Mouse (Mus musculus) forebrain, embryonic 16.5 days (tissue): ENCODE results near the gene D430041D05Rik. TPM values are rescaled to one million over a fixed set of nuclear protein-coding genes. Genes with fewer than 3 reads are reported as not detected.

ENCODE experiments used
- ATAC-seq: fragments of 200-750 bp; cut with Nextera tagmentation; 2 replicates; pipeline ENCODE4 v1.8.0; 2017; ENCODE audit warnings: mild to moderate bottlenecking, moderate library complexity
- H3K27ac ChIP-seq: fragments of 300-500 bp; sonication (generic); 2 replicates; pipeline ENCODE4 v1.5.1; 2014; ENCODE audit warnings: low read length, control low read depth
- H3K27me3 ChIP-seq: fragments of 300-500 bp; sonication (generic); replicated peaks from 2 replicates; pipeline ENCODE4 v1.6.1; 2014; ENCODE audit warnings: low read length; ENCODE audit not compliant: control insufficient read depth, insufficient read depth
- H3K36me3 ChIP-seq: fragments of 300-500 bp; sonication (generic); 2 replicates; pipeline ENCODE4 v1.6.1; 2014; ENCODE audit not compliant: control insufficient read depth, insufficient read depth
- H3K4me1 ChIP-seq: fragments of 300-500 bp; sonication (generic); replicated peaks from 2 replicates; pipeline ENCODE4 v1.6.1; 2014; ENCODE audit warnings: low read length; ENCODE audit not compliant: control insufficient read depth, insufficient read depth
- H3K4me2 ChIP-seq: fragments of 300-500 bp; sonication (generic); 2 replicates; pipeline ENCODE4 v1.6.1; 2014; ENCODE audit warnings: mild to moderate bottlenecking, low read length, control low read depth
- H3K4me3 ChIP-seq: fragments of 300-500 bp; sonication (generic); replicated peaks from 2 replicates; pipeline ENCODE4 v1.5.1; 2014; ENCODE audit warnings: mild to moderate bottlenecking, low read length, control low read depth
- H3K9ac ChIP-seq: fragments of 300-500 bp; sonication (generic); replicated peaks from 2 replicates; pipeline ENCODE4 v1.6.1; 2014; ENCODE audit warnings: low read depth, low read length, control low read depth
- H3K9me3 ChIP-seq: fragments of 300-500 bp; sonication (generic); 2 replicates; pipeline ENCODE4 v1.6.1; 2016; ENCODE audit warnings: low read length; ENCODE audit not compliant: control insufficient read depth
- WGBS: fragments of 180-500 bp; shearing (Covaris S2); extraction: QIAGEN DNeasy Blood & Tissue Kit; methylation state at CpG from one replicate; pipeline ENCODE4 v1.1.7; 2014; 5-methylcytosine and 5-hydroxymethylcytosine counted together
- polyA plus RNA-seq: library from polyadenylated mRNA; unstranded; fragments of >200 nt; fragmentation: Nextera tagmentation; extraction: Ambion mirVana; gene quantifications from 2 replicates; pipeline ENCODE4 v1.2.1, GENCODE M21; 2015

The D430041D05Rik gene
- polyA plus RNA-seq, 1 experiment from 2014 or later: 14.9 TPM

DNA sequence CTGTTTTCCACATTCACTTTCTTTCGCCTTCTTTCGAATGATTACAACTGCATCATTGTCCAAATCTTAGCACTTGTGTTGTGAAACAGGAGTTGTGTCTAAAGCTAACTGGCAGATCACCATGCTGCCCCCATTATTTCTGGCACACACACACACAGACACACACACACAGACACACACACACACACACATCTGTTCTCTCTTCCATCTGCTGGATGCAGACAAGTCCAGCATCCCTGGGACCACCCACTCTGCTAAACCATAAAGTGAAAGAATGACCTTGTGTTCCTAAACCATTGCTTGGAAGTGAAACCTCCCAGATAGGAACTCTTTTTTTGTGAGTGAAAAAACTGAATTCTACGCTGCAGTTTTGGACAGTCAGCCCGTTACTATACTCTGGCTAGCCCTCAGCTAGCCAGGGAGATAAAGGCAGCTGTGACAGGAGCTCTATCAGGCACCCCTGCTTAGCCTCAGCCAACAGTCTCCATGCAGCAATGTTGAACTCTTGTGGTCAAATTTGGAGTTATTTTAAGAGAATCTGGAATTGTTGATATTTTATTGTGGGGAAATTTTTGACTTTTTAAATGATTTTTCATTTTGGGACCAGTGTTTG lies 18.0 kb downstream of the D430041D05Rik start:
- Histone ChIP-seq H3K27ac (no peak overlapping the region), H3K9me3 (no peaks in the 10 kb centered on the region), H3K27me3 (no peaks in the 10 kb centered on the region), H3K9ac (no peak overlapping the region), H3K4me2 (no peak overlapping the region), H3K4me1 (0 out of 2 replicates have a peak, but pooled peaks cover 4% of the 10 kb centered on the region), H3K4me3 (no peak overlapping the region), H3K36me3 (no peaks in the 10 kb centered on the region)
- ATAC-seq: no peak
- WGBS: 64% methylated on average over 4 of the region's 4 CpGs

DNA sequence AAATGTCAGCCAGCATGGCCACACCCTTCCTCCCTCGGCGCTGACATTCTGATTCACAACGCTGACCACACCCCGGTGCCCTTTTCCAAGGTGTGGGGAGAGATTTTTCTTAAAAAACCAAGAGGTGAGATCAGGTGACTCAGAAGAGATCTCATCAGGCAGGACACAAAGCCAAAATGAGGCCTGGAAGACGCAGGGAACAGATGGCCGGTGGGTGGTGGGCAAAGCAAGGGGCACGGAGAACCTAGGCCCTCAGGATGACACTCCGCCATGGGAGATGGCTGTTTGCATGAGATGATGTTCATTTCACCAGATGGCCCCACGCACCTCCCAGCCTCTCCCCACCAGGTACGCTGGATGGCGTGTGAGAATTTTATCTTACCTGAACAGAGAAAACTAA lies 21.6 kb downstream of the D430041D05Rik start:
- 97% methylated on average over 11 of the region's 11 CpGs for WGBS
- no peak overlapping the region for H3K4me3 ChIP-seq
- no peak overlapping the region for H3K27ac ChIP-seq
- no peaks in the 10 kb centered on the region for H3K36me3 ChIP-seq
- H3K4me1 ChIP-seq: 0 out of 2 replicates have a peak, but pooled peaks cover 4% of the 10 kb centered on the region
- no peak overlapping the region for H3K4me2 ChIP-seq
- no peak overlapping the region for H3K9ac ChIP-seq
- ATAC-seq: no peak
- H3K27me3 ChIP-seq: no peaks in the 10 kb centered on the region
- no peaks in the 10 kb centered on the region for H3K9me3 ChIP-seq

DNA sequence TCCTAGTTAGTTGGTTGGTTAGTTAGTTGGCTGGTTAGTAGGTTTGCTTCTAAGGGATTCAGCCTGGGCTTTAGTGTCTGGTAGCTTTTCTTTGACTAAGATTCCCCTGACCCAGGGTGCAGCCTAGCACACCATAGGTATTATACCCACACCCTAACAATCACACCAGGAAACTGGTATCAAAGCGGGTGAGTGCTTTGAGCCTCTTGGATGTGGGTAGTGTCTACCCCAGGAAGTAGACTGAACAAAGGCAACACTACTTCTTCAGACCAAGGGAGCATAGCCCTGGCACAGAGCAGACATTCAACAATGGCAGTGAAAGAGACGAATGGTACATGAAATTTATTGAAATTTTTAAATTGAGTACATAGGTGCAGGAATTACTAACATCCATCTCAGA lies 24.9 kb downstream of the D430041D05Rik start:
- Histone ChIP-seq H3K27ac (no peak overlapping the region), H3K4me1 (no peaks in the 10 kb centered on the region), H3K4me2 (no peak overlapping the region), H3K9me3 (no peaks in the 10 kb centered on the region), H3K9ac (no peak overlapping the region), H3K4me3 (no peak overlapping the region), H3K27me3 (no peaks in the 10 kb centered on the region), H3K36me3 (no peaks in the 10 kb centered on the region)
- WGBS: 87% methylated on average over 2 of the region's 2 CpGs
- no peak for ATAC-seq

DNA sequence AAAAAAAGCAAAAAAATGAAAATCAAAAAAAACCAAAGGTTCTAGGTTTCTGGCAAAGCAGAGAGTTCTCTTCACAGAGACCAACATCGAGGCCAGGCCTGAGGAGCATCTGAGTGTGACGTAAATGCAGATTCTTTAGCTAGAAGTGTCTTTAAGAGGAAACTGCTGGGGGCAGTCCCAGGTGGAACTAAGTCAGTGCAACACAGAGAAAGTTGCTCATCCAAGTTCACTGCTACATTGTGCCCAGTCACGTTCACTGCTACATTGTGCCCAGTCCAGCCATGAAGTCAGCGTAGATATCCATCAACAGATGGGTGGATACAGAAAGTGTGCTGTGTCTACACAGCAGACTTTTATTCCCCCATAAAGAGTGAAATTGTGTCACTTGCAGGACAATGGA lies 27.2 kb downstream of the D430041D05Rik start:
- Histone ChIP-seq H3K27ac (no peak overlapping the region), H3K36me3 (no peaks in the 10 kb centered on the region), H3K4me1 (peaks cover 8% of the 10 kb centered on the region; the same call in 1 of the 2 replicates), H3K4me3 (no peak overlapping the region), H3K4me2 (no peak overlapping the region), H3K27me3 (no peaks in the 10 kb centered on the region), H3K9me3 (no peaks in the 10 kb centered on the region), H3K9ac (no peak overlapping the region)
- WGBS: 94% methylated on average over 4 of the region's 4 CpGs
- no peak for ATAC-seq

DNA sequence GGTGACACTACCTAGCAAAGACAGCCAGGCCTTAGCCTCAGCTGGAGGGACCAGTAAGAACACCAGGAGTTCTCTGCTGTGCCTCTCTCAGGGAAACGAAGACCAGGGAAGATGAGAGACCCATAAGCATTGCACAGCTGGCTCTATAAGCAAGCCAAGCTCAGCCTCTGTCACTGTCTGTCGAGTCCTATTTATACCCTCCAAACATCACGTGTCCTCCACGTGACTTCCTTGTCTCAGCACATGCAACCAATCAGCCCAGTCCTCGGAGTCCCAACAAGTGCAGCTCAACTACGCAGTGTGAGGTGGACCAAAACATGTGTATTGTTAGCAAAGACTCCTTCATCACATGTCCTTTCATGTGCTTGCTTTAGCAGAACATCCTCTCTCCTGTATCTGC lies 28.0 kb downstream of the D430041D05Rik start:
- peaks cover 8% of the 10 kb centered on the region; the same call in 1 of the 2 replicates for H3K4me1 ChIP-seq
- ATAC-seq: no peak
- 89% methylated on average over 6 of the region's 6 CpGs for WGBS
- H3K9ac ChIP-seq: no peak overlapping the region
- H3K27me3 ChIP-seq: no peaks in the 10 kb centered on the region
- no peak overlapping the region for H3K4me2 ChIP-seq
- no peak overlapping the region for H3K27ac ChIP-seq
- H3K4me3 ChIP-seq: no peak overlapping the region
- no peaks in the 10 kb centered on the region for H3K9me3 ChIP-seq
- no peaks in the 10 kb centered on the region for H3K36me3 ChIP-seq

DNA sequence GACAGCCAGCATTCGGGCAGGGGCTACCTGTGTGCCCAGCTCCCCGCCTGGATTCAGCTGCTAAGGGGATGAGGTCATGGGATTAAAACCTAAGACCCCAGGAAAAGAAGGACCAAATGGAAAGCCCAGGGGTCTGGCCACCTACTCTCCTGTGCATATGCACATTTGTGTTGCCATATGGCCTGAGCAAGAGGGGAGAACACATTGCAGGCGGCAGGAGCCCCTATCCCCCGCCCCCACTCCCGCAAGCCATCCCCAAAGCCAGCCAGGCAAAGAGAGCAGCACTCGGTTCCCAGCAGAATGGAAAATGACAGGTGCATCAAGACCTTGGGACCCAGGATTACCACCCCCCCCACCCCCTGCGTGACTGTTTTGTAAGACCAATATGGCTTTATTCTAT lies 31.5 kb downstream of the D430041D05Rik start:
- H3K9ac ChIP-seq: no peak overlapping the region
- peaks cover 8% of the 10 kb centered on the region; the same call in 1 of the 2 replicates for H3K4me1 ChIP-seq
- no peak overlapping the region for H3K4me2 ChIP-seq
- ATAC-seq: peak; percentile 52; the same call in 1 of the 2 replicates
- H3K4me3 ChIP-seq: no peak overlapping the region
- 13% methylated on average over 7 of the region's 7 CpGs for WGBS
- H3K36me3 ChIP-seq: no peaks in the 10 kb centered on the region
- no peaks in the 10 kb centered on the region for H3K27me3 ChIP-seq
- H3K27ac ChIP-seq: no peak overlapping the region
- no peaks in the 10 kb centered on the region for H3K9me3 ChIP-seq

DNA sequence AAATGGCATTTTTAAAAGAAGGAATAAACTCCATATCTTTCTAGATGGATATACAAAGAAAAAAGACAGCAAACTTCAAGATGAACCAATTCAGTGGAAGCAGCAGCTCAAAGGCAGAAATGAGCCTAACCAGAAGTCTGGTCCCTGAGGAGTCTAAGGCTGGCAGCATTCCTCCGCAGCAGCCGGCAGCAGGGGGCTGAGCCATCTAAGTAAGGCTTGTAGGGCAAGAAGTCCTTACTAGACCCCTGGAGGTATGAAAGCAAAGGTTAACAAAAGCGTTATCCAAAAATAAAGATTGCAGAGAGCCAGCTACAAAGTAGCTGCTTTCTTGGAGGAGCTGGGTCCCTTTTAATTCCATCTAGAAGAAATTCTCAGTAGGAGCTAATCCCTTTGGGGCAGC lies 32.0 kb downstream of the D430041D05Rik start:
- no peaks in the 10 kb centered on the region for H3K9me3 ChIP-seq
- H3K4me3 ChIP-seq: no peak overlapping the region
- H3K4me1 ChIP-seq: peaks cover 8% of the 10 kb centered on the region; the same call in 1 of the 2 replicates
- no peak overlapping the region for H3K4me2 ChIP-seq
- H3K27ac ChIP-seq: no peak overlapping the region
- no peaks in the 10 kb centered on the region for H3K36me3 ChIP-seq
- WGBS: 12% methylated on average over 3 of the region's 3 CpGs
- no peak overlapping the region for H3K9ac ChIP-seq
- no peaks in the 10 kb centered on the region for H3K27me3 ChIP-seq
- ATAC-seq: no peak

DNA sequence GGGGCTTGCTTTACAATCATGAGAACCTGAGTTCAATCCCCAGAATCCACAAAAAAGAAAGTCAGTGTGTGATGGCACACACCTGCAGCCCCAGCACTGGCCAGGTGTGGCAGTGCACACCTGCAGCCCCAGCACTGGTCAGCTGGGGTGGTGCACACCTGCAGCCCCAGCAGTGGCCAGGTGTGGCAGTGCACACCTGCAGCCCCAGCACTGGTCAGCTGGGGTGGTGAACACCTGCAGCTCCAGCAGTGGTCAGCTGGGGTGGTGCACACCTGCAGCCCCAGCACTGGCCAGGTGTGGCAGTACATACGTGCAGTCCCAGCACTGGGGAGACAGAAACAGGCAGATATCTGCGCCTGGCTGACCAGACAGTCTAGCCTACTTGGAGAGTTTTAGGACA lies 32.8 kb downstream of the D430041D05Rik start:
- no peak overlapping the region for H3K9ac ChIP-seq
- H3K4me1 ChIP-seq: peaks cover 8% of the 10 kb centered on the region; the same call in 1 of the 2 replicates
- WGBS: 56% methylated on average over 2 of the region's 2 CpGs
- no peaks in the 10 kb centered on the region for H3K36me3 ChIP-seq
- no peak for ATAC-seq
- H3K27me3 ChIP-seq: no peaks in the 10 kb centered on the region
- H3K9me3 ChIP-seq: no peaks in the 10 kb centered on the region
- H3K4me3 ChIP-seq: no peak overlapping the region
- H3K27ac ChIP-seq: no peak overlapping the region
- no peak overlapping the region for H3K4me2 ChIP-seq

DNA sequence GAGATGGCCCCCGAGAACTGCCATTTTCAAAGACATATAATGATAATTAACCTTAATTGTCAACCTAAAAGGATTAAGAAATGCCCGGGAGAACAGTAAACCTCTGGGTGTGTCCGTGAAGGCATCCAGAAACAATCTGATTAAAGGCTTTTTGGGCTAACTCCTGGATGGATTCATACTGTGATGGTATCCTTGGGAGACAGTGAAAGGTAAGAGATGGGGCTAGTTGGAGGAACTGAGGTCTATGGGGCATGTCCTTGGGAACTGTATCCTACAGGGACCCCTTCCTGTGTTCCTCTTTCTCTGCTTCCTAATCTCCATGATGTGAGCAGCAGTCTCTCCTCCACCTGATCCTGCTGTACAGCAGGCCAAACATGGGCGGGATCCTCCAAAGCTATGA lies 38.7 kb downstream of the D430041D05Rik start:
- H3K9me3 ChIP-seq: no peaks in the 10 kb centered on the region
- no peak overlapping the region for H3K4me2 ChIP-seq
- WGBS: 54% methylated on average over 4 of the region's 4 CpGs
- H3K27me3 ChIP-seq: no peaks in the 10 kb centered on the region
- no peaks in the 10 kb centered on the region for H3K36me3 ChIP-seq
- H3K4me3 ChIP-seq: no peak overlapping the region
- no peak overlapping the region for H3K27ac ChIP-seq
- no peak for ATAC-seq
- H3K4me1 ChIP-seq: peaks cover 15% of the 10 kb centered on the region
- no peak overlapping the region for H3K9ac ChIP-seq
